Mouse (Mus musculus) testis, adult 2 months (tissue): ENCODE results near the gene Washc3.

ENCODE experiments used
- CTCF ChIP-seq: fragments of 200-500 bp; IDR thresholded peaks from 2 replicates; pipeline ENCODE4 v1.5.1; 2012; ENCODE audit warnings: low read depth, mild to moderate bottlenecking, inconsistent platforms, low read length, moderate library complexity; ENCODE audit not compliant: control insufficient read depth, insufficient read depth, insufficient replicate concordance
- POLR2A ChIP-seq: fragments of 200-500 bp; IDR thresholded peaks from 2 replicates; pipeline ENCODE4 v1.6.1; 2012; ENCODE audit warnings: low read depth, mild to moderate bottlenecking, inconsistent platforms, low read length, moderate library complexity; ENCODE audit not compliant: control insufficient read depth

- TF ChIP-seq POLR2A: peak; percentile 88
- TF ChIP-seq CTCF: no peak
Measured at GRCm38 (mm10) chr10:88200951-88201638, at the start of gene Washc3.
